Comparison of ENCODE assay signal across 8 mouse cellular contexts in genomic region chr4:53632011-53632349, GRCm38 (mm10). TPM values are rescaled to one million over a fixed set of nuclear protein-coding genes. Genes with fewer than 3 reads are reported as not detected.
DNase-seq lines count a peak whose midpoint lies in the region; ATAC-seq and TF ChIP-seq lines count a peak whose summit lies in the region.

No protein-coding gene starts in this region.

- no peak for TF ChIP-seq CTCF in cerebellum, adult 2 months (IDR thresholded peaks at IDR 0.05; ENCODE audit: borderline replicate concordance, insufficient read depth, low read depth, low read length)
- no peak for TF ChIP-seq CTCF in thymus, adult 2 months (IDR thresholded peaks at IDR 0.05; ENCODE audit: borderline replicate concordance, control insufficient read depth, extremely low read depth, insufficient read depth, low read length, poor library complexity)
- no peak for TF ChIP-seq CTCF in liver, postnatal 0 days (IDR thresholded peaks at IDR 0.05; ENCODE audit: low read depth)

- 2% methylated on average over 5 of the region's 5 CpGs for WGBS in cerebellum, adult 2 months
- WGBS in thymus, adult 2 months, result 8% methylated on average over 5 of the region's 5 CpGs
- 2% methylated on average over 5 of the region's 5 CpGs for WGBS in liver, postnatal 0 days (ENCODE audit: insufficient replicate concordance)

- peak overlapping the region; percentile 95 for H3K4me3 ChIP-seq in cerebellum, adult 2 months (replicated peaks; ENCODE audit: insufficient read depth, low read depth, low read length)
- peak overlapping the region; percentile 67 for H3K4me3 ChIP-seq in thymus, adult 2 months (ENCODE audit: control insufficient read depth, insufficient read depth, low read length)
- peak overlapping the region; percentile 72 for H3K4me3 ChIP-seq in liver, postnatal 0 days (ENCODE audit: low read depth, low read length)

- no peak for ATAC-seq in liver, postnatal 0 days
- ATAC-seq in monocyte, adult 5-6 weeks (replicated peaks; ENCODE audit: insufficient number of reproducible peaks, low FRiP score, low TSS enrichment, poor library complexity, severe bottlenecking), result no peak

- H3K27me3 ChIP-seq in cerebellum, adult 2 months (ENCODE audit: control insufficient read depth, insufficient read depth, low read length), result no peaks in the 10 kb centered on the region
- H3K27me3 ChIP-seq in thymus, adult 2 months (ENCODE audit: control insufficient read depth, insufficient read depth, low read length), result no peaks in the 10 kb centered on the region; the same call in 1 of the 2 replicates
- H3K27me3 ChIP-seq in liver, postnatal 0 days (ENCODE audit: insufficient read depth, low read length), result peaks cover 10% of the 10 kb centered on the region

- no peaks in the 10 kb centered on the region for H3K36me3 ChIP-seq in thymus, adult 2 months (ENCODE audit: control insufficient read depth, insufficient read depth, low read length)
- H3K36me3 ChIP-seq in liver, postnatal 0 days (replicated peaks; ENCODE audit: insufficient read depth, low read length), result no peaks in the 10 kb centered on the region

- TF ChIP-seq POLR2A in cerebellum, adult 2 months (IDR thresholded peaks at IDR 0.05; ENCODE audit: borderline replicate concordance, insufficient read depth, low read length), result no peak
- no peak for TF ChIP-seq POLR2A in thymus, adult 2 months (IDR thresholded peaks at IDR 0.05; ENCODE audit: control insufficient read depth, extremely low read depth, insufficient read depth, low read length, poor library complexity)

- TF ChIP-seq EP300 in liver, postnatal 0 days (IDR thresholded peaks at IDR 0.05; ENCODE audit: low read depth), result no peak

- peaks cover 1% of the 10 kb centered on the region for H3K4me1 ChIP-seq in cerebellum, adult 2 months (ENCODE audit: control insufficient read depth, insufficient read depth, low read length)
- H3K4me1 ChIP-seq in thymus, adult 2 months (replicated peaks; ENCODE audit: control insufficient read depth, insufficient read depth, low read length), result no peaks in the 10 kb centered on the region; the same call in none of the 2 replicates
- 0 out of 2 replicates have a peak, but pooled peaks cover 3% of the 10 kb centered on the region for H3K4me1 ChIP-seq in liver, postnatal 0 days (ENCODE audit: insufficient read depth)

- H3K4me2 ChIP-seq in liver, postnatal 0 days (ENCODE audit: low read depth, low read length), result peak overlapping the region; percentile 86

- no peaks in the 10 kb centered on the region for H3K9me3 ChIP-seq in liver, postnatal 0 days (ENCODE audit: low read length)

- DNase-seq in cerebellum, adult 2 months, result no peak
- no peak for DNase-seq in cerebellum, adult 11 months
- no peak for DNase-seq in thymus, adult 2 months
- DNase-seq in thymus, postnatal 25 days, result no peak
- no peak for DNase-seq in liver, postnatal 0 days
- no peak for DNase-seq in Muller cell, postnatal 12 days (ENCODE audit: inconsistent ontology term)
- no peak for DNase-seq in layer of hippocampus, postnatal 25 days (ENCODE audit: extremely low spot score in 1 of 2, low spot score in 1 of 2)

- H3K27ac ChIP-seq in cerebellum, adult 2 months (ENCODE audit: insufficient read depth, low read length), result no peak overlapping the region
- H3K27ac ChIP-seq in thymus, adult 2 months (ENCODE audit: control insufficient read depth, insufficient read depth, low read length), result no peak overlapping the region
- no peak overlapping the region for H3K27ac ChIP-seq in liver, postnatal 0 days (ENCODE audit: low read depth)

- peak overlapping the region; percentile 65 for H3K9ac ChIP-seq in liver, postnatal 0 days (replicated peaks)

RNA-seq across cellular contexts. Expression of gene Fsd1l, which starts 0.7 kb away (rescaled TPM):
- 9.6 and 10.7 TPM in 2 replicates for polyA plus RNA-seq in cerebellum, adult 2 months (2012; rRNA removed)
- 0.11 and 0.31 TPM in 2 replicates for polyA plus RNA-seq in thymus, adult 2 months (2012; rRNA removed)
- 0.96 and 0.97 TPM in 2 replicates for polyA plus RNA-seq in liver, postnatal 0 days (2015; fragmentation: Nextera tagmentation; extraction: Ambion mirVana)
- 0.19 to 2.6 TPM (median 1.7 TPM) in 3 replicates for total RNA-seq in monocyte, adult 5-6 weeks (2017)
- 10 to 100 TPM; 32.3 to 33.3 TPM for total RNA-seq in layer of hippocampus, postnatal 25 days (2021)
